Mouse (Mus musculus) urinary bladder, postnatal 25 days (tissue): Measurements from ENCODE around the gene Plxna4.
A peak's percentile ranks its signal among the peaks of the same experiment; 100 is the strongest.

Experiments used
- DNase-seq: peaks from one replicate; pipeline ENCODE4 v3.0.0; 2022; ENCODE audit warnings: low spot score

Gene Plxna4

DNA sequence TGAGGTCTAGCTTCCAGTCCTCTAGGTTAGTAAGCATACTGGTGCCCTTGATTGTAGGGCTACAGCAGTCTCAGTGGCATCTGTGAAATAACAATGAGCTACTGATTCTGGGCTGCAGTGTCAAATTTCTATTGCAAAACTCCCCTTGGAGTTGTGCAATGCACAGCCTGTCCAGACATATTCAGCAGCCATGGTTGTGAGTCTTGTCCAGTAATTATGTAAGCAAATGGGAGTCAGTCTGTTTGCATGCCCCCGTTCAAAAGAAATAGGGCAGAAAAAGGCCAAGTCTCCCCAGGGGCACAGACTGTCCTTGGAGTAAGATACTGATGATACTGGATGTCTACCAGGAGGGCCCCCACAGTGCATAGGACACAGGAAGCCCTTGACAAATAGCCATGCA lies 420.3 kb downstream of the Plxna4 start:
- DNase-seq = peak; percentile 51

- no peak for DNase-seq
Observed at GRCm38 (mm10) chr6:32160370-32160769, 427.6 kb downstream of the Plxna4 start.

DNA sequence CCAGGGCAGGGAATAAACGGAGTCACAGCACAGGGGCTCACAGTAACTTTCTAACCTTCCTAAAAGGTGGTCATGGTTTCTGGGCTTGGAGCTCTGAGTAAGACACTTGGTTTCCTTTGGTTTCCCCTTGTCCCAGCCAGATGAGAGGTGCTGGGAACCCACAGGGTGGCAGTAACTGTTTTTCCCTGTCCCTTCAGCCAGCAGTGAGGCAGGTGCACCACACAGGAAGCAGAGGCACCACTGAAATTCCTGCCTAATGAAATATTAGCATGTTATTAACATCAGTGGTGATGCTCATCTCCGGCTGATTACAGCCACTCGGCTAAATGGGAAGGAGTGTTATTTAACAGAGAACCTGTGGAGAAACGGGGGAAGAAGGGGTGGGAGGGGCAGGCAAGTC lies 428.1 kb downstream of the Plxna4 start:
- DNase-seq = no peak

- DNase-seq = no peak
Observed at GRCm38 (mm10) chr6:32158347-32158746, 429.6 kb downstream of the Plxna4 start.

- DNase-seq = no peak
Observed at GRCm38 (mm10) chr6:32153170-32153569, 434.8 kb downstream of the Plxna4 start.

DNA sequence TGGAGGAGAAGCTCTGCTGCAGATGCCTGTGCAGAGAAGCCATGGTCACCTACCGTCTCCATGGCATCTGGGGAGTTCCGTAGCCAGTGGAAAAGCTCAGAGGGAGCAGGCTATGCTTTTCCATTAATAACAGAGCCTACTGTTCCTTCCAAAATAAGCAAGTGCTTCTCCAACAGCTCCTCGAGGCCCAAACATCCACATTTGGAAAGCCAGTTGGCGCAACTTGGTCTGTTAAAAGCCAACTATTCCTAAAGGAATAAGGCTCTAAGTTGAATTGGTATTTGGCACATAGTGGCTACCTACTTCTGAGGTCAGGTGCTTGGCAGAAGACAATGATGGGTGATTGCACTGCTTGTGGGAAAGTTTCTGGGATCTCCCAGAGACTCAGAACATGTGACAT lies 437.2 kb downstream of the Plxna4 start:
- no peak for DNase-seq

GRCm38 (mm10) chr6:32144771-32145170 lies 443.2 kb downstream of the Plxna4 start:
- no peak for DNase-seq

- no peak for DNase-seq
Observed at GRCm38 (mm10) chr6:32139537-32139936, 448.5 kb downstream of the Plxna4 start.

DNA sequence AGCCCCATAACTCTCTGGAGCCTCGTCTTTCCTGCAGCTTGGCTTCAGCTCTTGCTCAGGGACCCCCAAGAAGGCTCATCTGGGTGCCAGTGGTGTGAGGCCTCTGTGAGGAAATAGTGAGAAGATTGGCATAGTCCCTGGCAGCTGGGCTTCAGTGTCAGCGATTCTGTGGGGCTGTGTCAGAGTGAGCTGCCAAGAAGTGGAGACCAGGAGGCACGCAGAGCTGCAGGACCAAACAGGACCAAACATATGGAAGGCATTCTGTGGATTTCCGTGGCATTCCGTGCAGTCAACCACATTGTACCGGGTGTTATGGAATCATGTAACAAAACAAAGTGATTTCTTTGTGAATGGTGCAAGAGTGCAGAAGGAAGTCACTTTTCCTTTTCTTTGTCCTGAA lies 461.1 kb downstream of the Plxna4 start:
- DNase-seq = no peak

DNA sequence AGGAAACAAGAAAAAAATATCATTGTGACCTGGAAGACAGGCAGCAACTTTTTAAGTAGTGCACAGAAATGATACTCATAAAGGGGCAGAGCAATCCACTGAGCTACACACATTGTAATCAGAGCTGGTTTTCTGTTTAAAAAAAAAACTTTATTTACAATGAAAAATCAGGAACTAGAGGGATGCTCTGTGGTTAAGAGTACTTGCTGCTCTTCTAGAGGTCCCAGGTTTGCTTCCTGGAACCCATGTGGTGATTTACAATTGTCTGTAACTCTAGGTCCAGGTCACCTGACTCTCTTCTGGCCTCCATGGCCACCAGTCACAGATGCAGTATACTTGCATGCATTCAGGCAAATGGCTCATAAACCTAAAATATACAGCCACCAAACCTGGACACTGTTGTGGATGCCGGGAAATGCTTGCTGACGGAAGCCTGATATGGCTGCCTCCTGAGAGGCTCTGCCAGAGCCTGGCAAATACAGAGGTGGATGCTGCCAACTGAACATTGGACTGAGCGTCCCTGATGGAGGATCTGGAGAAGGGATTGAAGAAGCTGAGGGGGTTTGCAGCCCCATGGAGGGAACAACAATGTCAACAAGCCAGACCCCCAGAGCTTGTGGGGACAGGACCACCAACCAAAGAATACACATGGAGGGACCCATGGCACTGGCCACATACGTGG lies 465.3 kb downstream of the Plxna4 start:
- no peak for DNase-seq

GRCm38 (mm10) chr6:32120931-32121330 lies 467.1 kb downstream of the Plxna4 start:
- DNase-seq = no peak

GRCm38 (mm10) chr6:32109207-32109606 lies 478.8 kb downstream of the Plxna4 start:
- no peak for DNase-seq

DNA sequence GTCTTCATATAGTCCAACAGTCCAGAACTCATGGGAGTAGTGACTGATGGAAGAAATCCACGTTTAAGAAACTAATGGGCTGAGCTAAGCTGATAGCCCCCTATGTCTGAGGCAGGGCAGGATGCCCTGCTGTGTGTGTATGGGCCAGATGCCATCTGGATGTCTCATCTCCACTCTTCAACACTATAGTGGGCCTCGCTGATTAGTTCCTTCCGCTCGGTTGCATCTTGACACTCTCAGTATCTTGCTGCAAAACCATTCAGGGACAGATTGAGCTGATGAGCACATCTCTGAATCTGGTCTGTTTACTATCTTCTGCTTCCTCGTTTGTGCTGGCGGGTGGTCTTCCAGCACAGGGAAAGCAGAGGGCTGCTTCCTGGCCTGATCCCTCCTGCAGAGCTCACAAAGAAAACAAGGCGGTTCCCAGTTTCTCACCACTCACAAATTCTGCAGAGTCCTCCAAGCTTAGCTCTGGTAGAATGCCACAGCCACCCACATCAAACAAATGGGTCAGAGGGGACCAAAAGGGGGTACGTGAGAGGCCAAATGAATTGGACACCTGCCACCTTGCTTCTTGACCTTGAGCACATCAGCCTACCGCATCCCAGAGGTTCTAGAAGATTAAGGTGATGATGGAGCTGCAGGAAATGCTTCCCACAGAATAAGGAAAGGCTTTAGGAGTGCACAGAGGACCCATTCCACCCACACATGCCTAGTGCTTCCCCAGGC lies 482.3 kb downstream of the Plxna4 start:
- DNase-seq = no peak
